Mouse (Mus musculus): Measurements from ENCODE around the gene Pbx3. TPM values are rescaled to one million over a fixed set of nuclear protein-coding genes. Genes with fewer than 3 reads are reported as not detected.

The Pbx3 gene
- polyA plus RNA-seq, 1 experiment from 2014 or later = 56.6 TPM

DNA sequence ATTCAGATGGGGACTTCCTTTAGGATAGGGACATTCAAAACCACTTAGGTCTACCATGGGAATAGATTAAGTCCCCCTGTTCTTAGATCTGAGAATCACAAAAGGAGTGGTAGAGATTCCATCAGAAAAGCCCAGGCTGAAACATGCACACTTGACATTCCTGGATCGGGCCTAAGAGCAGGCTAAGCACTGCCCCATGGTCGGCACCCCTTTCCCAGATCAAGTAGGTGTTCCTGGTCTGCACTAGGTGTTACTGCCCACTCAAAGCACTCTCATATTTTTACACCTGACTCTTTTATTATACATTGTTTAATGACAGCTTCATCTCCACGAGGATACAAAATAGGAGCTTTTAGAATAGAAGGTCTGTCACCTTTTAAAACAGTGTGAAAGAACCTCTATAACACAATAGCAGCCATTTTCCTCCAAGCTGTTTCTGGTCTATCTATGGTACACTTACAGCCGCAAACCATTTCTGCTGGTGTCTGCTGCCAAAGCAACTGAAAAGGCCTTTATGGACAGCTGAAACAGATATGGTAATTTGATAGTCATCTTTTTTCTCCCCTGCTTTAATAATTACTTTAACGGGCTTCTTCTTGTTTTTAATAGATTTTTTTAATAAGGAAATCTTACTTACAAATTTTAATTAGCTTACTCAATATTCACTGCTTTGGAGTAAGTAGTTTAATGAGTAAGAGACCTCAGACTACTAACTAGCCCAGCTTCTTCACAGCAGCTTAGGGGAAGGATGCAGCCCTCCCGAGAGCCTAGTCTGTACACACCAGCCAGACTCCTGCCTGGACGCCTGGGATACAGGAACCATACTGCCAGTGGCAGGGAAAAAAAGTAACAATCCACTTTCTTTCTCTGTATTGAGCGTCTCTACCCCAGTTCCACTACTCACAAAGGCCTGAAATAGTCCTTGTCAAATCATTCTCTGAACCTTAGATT is 178.8 kb downstream of the Pbx3 start:
- H3K36me3 ChIP-seq = peaks cover 24% of the 10 kb centered on the region; the same call in 1 of the 2 replicates
- H3K27ac ChIP-seq = no peak overlapping the region
- H3K4me3 ChIP-seq = no peak overlapping the region
- H3K27me3 ChIP-seq (ENCODE audit: insufficient read depth, poor library complexity, severe bottlenecking) = no peaks in the 10 kb centered on the region
- H3K4me1 ChIP-seq (replicated peaks) = peaks cover 4% of the 10 kb centered on the region; the same call in 1 of the 2 replicates
- H3K9me3 ChIP-seq = no peaks in the 10 kb centered on the region
- WGBS = 81% methylated on average over 8 of the region's 8 CpGs
- DNase-seq (ENCODE audit: low spot score) = no peak

DNA sequence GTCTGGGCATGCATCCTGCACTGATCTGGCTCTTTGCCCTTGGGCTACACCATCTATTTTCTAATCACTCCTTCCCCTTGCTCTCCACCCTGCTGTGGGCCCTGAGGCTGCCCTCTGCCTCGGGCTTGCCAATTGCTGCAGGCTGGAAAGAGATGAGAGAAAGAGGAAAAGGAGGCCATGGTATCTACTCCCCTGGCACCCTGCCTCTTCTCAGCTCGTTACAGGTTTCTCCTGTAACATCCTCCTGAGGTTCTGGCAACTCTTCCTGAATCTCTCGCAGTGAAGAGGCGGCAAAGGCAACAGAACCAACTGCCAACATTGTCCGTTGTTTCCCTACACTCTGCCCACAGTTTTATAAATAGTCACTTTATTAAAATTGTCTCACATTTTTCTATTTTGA is 179.7 kb downstream of the Pbx3 start:
- H3K27ac ChIP-seq = peak overlapping the region; percentile 16; the same call in 1 of the 2 replicates
- DNase-seq (ENCODE audit: low spot score) = no peak
- no peaks in the 10 kb centered on the region for H3K27me3 ChIP-seq (ENCODE audit: insufficient read depth, poor library complexity, severe bottlenecking)
- H3K9me3 ChIP-seq = no peaks in the 10 kb centered on the region
- H3K4me3 ChIP-seq = no peak overlapping the region
- H3K4me1 ChIP-seq (replicated peaks) = peaks cover 4% of the 10 kb centered on the region; the same call in 1 of the 2 replicates
- peaks cover 26% of the 10 kb centered on the region; the same call in 1 of the 2 replicates for H3K36me3 ChIP-seq
- 89% methylated on average over 5 of the region's 5 CpGs for WGBS

DNA sequence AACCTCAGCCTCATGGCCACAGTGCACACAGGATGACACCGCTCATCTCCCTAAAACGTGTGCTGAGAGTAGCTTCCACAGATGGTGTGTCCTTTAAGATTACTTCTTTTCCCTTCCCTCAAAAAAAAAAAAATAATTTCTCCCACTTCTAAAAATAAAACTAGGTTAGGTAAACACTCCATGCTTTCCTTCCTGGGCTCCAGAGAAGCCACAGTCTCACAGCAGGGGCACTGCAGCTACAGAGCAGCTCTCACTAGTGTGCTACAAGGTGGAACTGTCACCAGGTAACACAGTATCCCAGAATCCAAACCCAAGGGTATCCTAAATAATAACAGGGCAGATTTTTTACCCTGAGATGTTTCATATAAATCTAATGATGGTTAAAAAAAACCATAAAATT is 185.6 kb downstream of the Pbx3 start:
- DNase-seq (ENCODE audit: low spot score) = no peak
- 79% methylated on average over 2 of the region's 2 CpGs for WGBS
- H3K4me3 ChIP-seq = no peak overlapping the region

DNA sequence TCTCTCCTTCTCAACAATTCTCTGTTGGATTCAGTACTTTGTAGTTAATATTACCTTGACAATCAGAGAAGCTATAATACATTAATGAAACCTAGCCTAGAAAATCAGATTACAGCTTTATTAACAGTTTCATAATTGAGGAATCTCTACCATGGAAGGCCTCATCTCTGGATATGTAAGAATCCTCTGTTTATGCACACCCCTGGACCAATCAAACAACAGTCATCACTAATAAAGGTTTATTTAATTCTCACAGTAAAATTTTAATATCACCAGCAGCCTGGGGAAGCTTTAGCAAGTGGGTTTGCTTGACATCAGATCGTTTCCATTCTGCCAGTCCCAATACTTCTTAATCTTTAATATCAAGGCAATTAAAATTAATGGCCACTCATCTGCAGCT is 191.3 kb downstream of the Pbx3 start:
- 87% methylated on average over 1 of the region's 1 CpGs for WGBS
- DNase-seq (ENCODE audit: low spot score) = no peak
- H3K4me3 ChIP-seq = no peak overlapping the region
- H3K9me3 ChIP-seq = no peaks in the 10 kb centered on the region
- peaks cover 17% of the 10 kb centered on the region for H3K4me1 ChIP-seq (replicated peaks)
- H3K27me3 ChIP-seq (ENCODE audit: insufficient read depth, poor library complexity, severe bottlenecking) = no peaks in the 10 kb centered on the region
- H3K36me3 ChIP-seq = peaks cover 50% of the 10 kb centered on the region
- no peak overlapping the region for H3K27ac ChIP-seq

More for the DNA sequence above, 185.6 kb downstream of the Pbx3 start:
- Histone ChIP-seq H3K36me3 (peaks cover 18% of the 10 kb centered on the region), H3K9me3 (no peaks in the 10 kb centered on the region), H3K27ac (no peak overlapping the region), H3K4me1 (replicated peaks) (no peaks in the 10 kb centered on the region), H3K27me3 (ENCODE audit: insufficient read depth, poor library complexity, severe bottlenecking) (no peaks in the 10 kb centered on the region)

DNA sequence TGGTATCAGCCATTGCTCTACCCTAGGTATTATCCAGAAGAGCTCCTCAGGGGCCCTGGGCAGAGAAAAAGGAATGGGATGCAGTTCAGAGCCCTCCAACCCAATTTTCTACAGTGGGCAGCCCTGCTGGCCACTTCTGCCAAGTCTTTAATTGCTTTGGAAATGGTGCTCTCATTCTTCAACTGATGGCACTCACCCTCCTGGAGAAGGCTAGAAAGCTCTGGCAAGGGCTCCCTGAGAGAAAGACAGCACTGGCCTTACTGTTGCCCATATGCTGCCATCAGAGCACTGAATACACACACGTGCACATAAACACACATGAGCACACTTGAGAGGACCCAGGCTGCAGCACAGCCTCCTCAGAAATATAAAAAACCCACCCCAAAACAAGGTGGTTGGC is 193.6 kb downstream of the Pbx3 start:
- peaks cover 20% of the 10 kb centered on the region for H3K4me1 ChIP-seq (replicated peaks)
- no peaks in the 10 kb centered on the region for H3K9me3 ChIP-seq
- no peak overlapping the region for H3K27ac ChIP-seq
- no peaks in the 10 kb centered on the region for H3K27me3 ChIP-seq (ENCODE audit: insufficient read depth, poor library complexity, severe bottlenecking)
- no peak for DNase-seq (ENCODE audit: low spot score)
- H3K4me3 ChIP-seq = no peak overlapping the region
- 82% methylated on average over 1 of the region's 1 CpGs for WGBS
- H3K36me3 ChIP-seq = peaks cover 67% of the 10 kb centered on the region

DNA sequence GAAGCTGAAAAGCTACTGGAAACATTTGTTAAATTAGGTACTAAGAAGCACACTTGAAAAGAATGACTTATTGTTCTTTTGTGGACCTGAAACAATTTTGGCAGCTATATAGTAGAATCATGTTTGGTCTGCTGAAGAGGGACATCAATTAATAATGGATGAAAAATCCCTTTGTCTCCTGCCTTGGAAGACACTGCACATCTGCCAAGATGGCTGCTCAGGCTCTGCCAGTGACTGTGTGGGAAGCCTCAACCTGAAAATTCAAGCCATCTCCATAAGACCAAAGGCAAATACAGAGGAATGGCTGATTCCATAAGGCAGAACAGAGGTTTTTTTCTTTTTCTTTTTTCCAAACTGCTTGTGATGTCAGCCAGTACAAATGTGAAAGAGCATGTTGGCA is 194.3 kb downstream of the Pbx3 start:
- H3K27ac ChIP-seq = 0 out of 2 replicates have a peak overlapping the region, but pooled peaks have one; percentile 12

DNA sequence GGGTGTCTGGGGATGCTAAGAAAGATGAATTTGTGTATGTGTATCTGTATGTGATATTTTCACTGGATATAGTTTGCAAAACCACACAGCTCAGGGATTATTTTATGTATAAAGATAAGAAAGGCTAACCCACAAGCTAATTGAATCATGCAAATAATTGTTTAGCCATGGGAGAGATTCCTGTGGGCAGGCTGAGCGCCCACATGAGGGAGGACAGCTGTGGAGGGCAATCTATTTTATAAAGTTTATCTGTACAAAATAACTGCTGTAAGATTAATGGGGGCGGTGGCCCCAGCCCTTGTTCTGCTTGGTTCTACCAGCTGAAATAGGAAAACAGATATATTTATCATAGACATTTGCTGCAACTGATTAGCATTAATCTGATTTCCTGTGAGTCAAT is 202.5 kb downstream of the Pbx3 start:
- 98% methylated on average over 2 of the region's 2 CpGs for WGBS
- DNase-seq (ENCODE audit: low spot score) = no peak

More for the DNA sequence above, 194.3 kb downstream of the Pbx3 start:
- Histone ChIP-seq H3K4me3 (no peak overlapping the region), H3K4me1 (replicated peaks) (peaks cover 20% of the 10 kb centered on the region), H3K27me3 (ENCODE audit: insufficient read depth, poor library complexity, severe bottlenecking) (no peaks in the 10 kb centered on the region), H3K36me3 (peaks cover 72% of the 10 kb centered on the region), H3K9me3 (no peaks in the 10 kb centered on the region)
- no peak for DNase-seq (ENCODE audit: low spot score)

DNA sequence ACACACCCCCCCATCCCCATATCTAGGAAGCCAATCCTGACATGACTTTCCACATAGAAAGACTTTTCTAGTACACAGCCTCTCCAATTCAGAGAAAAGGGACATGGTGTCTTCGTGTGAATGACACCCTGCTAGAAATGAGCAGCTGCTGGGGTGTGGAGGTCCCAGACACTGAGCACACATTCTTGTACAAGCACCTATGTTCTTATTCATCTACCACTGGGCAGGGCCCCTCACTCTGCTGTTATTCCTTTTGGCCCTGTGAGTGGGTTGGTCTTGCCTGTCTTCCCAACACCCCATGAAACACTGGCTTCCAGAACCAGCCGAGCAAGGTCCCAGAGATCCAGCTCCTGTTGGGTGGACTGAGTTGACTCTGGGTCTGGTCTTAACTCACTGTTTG is 203.3 kb downstream of the Pbx3 start:
- H3K4me3 ChIP-seq = no peak overlapping the region
- 93% methylated on average over 2 of the region's 2 CpGs for WGBS

More for the DNA sequence above, 202.5 kb downstream of the Pbx3 start:
- Histone ChIP-seq H3K27ac (no peak overlapping the region), H3K4me1 (replicated peaks) (no peaks in the 10 kb centered on the region), H3K27me3 (ENCODE audit: insufficient read depth, poor library complexity, severe bottlenecking) (no peaks in the 10 kb centered on the region), H3K9me3 (no peaks in the 10 kb centered on the region), H3K36me3 (peaks cover 45% of the 10 kb centered on the region), H3K4me3 (no peak overlapping the region)

DNA sequence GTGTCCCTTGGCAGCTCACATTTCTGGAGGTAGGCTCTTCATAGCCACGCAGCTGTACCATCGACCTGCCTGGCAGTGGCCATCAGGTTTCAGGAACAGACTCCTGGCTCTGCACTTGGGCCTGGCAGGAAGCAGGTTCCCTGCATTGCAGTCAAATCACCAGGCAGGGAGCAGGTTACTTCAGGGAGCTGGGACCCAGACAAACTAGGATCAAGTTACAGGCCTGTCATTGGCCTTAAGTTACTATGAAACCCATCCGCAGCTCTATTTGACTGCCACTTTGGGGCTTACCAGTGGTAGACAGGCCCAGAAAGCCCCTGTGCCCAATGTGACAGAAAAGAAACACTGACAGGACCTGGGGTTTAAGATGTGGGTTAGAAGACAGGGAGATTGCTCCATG is 204.8 kb downstream of the Pbx3 start:
- WGBS = 65% methylated on average over 3 of the region's 3 CpGs

More for the DNA sequence above, 203.3 kb downstream of the Pbx3 start:
- Histone ChIP-seq H3K27ac (no peak overlapping the region), H3K36me3 (peaks cover 39% of the 10 kb centered on the region), H3K27me3 (ENCODE audit: insufficient read depth, poor library complexity, severe bottlenecking) (no peaks in the 10 kb centered on the region), H3K4me1 (replicated peaks) (no peaks in the 10 kb centered on the region), H3K9me3 (no peaks in the 10 kb centered on the region)
- no peak for DNase-seq (ENCODE audit: low spot score)

DNA sequence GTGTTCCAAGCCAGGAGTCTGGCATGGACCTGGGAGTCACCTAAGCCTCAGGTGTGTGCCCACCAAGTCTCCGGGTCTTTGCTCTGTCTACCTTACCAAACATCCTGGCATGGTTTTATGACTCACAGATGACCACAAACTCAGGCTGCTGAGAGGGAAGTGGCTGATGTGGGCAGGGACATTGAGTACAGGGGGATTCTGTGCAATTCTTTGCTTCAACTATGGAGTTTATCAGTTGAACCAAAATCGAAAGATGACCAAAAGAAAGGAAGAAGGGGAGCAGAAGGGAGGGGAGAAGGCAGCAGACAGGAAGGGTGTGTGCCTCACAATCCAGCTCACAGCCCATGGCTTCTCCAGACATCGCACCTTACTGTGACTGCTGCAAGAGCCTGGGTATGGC is 210.5 kb downstream of the Pbx3 start:
- 86% methylated on average over 3 of the region's 3 CpGs for WGBS
- H3K27me3 ChIP-seq (ENCODE audit: insufficient read depth, poor library complexity, severe bottlenecking) = no peaks in the 10 kb centered on the region
- H3K36me3 ChIP-seq = no peaks in the 10 kb centered on the region
- DNase-seq (ENCODE audit: low spot score) = no peak
- H3K27ac ChIP-seq = no peak overlapping the region
- H3K4me3 ChIP-seq = no peak overlapping the region
- no peaks in the 10 kb centered on the region for H3K9me3 ChIP-seq
- H3K4me1 ChIP-seq (replicated peaks) = peaks cover 9% of the 10 kb centered on the region

More for the DNA sequence above, 204.8 kb downstream of the Pbx3 start:
- H3K4me3 ChIP-seq = no peak overlapping the region
- H3K9me3 ChIP-seq = no peaks in the 10 kb centered on the region
- no peaks in the 10 kb centered on the region for H3K27me3 ChIP-seq (ENCODE audit: insufficient read depth, poor library complexity, severe bottlenecking)
- H3K4me1 ChIP-seq (replicated peaks) = no peaks in the 10 kb centered on the region
- peak overlapping the region; percentile 29; the same call in 1 of the 2 replicates for H3K27ac ChIP-seq
- DNase-seq (ENCODE audit: low spot score) = no peak
- H3K36me3 ChIP-seq = peaks cover 24% of the 10 kb centered on the region

DNA sequence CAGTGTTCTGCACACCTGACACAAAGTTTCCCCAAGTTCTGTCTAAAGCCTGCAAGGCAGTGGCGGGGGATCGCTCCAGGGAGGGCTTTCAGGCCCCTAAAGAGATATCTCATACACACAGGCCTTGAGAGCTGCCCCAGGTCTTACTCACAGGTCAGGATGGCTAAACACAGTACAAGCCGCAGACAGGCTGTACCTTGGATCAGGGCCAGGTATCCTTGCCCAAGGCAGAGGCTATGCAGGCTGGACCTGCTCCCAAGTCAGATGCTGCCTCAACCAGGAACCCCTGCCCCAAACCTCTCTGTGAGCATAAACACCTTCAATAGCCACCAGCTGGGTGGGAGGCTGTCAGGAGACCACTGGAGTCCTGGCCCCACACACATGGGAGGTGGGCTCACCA is 215.2 kb downstream of the Pbx3 start:
- Histone ChIP-seq H3K27ac (peak overlapping the region; percentile 40; the same call in 1 of the 2 replicates), H3K4me3 (no peak overlapping the region)
- 96% methylated on average over 3 of the region's 3 CpGs for WGBS

DNA sequence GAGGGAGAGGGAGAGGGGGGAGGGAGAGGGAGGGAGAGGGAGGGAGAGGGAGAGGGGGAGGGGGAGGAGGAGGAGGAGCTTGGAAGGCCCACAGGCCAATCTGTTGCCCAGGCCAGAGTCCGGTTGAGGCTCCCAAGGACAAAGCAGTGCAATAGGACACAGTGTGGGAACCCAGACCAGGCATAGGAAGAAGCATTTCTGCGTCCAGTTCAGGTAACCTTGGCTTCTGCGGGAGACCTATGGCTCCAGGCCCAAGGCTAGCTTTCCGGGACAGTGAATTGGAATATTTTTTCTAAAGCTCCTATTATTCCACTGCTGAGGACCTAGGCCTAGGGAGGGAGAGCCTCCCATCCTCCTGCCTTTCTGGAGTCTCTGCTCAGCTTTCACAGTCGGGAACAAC is 218.1 kb downstream of the Pbx3 start:
- no peak for DNase-seq (ENCODE audit: low spot score)
- Histone ChIP-seq H3K4me3 (no peak overlapping the region), H3K27ac (peak overlapping the region; percentile 62), H3K36me3 (no peaks in the 10 kb centered on the region), H3K4me1 (replicated peaks) (peaks cover 38% of the 10 kb centered on the region), H3K9me3 (no peaks in the 10 kb centered on the region), H3K27me3 (ENCODE audit: insufficient read depth, poor library complexity, severe bottlenecking) (no peaks in the 10 kb centered on the region)
- WGBS = 65% methylated on average over 5 of the region's 5 CpGs

More for the DNA sequence above, 215.2 kb downstream of the Pbx3 start:
- H3K27me3 ChIP-seq (ENCODE audit: insufficient read depth, poor library complexity, severe bottlenecking) = no peaks in the 10 kb centered on the region
- peaks cover 29% of the 10 kb centered on the region for H3K4me1 ChIP-seq (replicated peaks)
- no peaks in the 10 kb centered on the region for H3K9me3 ChIP-seq
- no peak for DNase-seq (ENCODE audit: low spot score)
- no peaks in the 10 kb centered on the region for H3K36me3 ChIP-seq

DNA sequence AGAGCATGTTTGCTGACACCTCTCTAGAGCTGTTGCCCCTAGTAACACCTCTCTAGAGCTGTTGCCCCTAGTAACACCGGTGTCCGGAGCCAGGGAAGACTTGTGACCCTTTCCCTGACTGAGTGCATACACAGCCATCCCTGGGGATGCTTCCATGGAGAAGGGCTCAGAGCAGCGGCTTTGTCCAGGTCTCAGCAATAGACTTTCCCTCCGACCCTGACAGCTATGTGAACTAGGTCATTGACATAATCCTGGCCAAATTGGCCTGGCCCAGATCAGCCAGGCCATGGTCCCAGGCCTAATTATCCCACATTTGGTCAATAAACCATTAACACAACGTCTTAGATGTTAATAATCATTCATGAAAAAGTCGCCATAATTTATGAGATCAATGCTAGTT is 219.6 kb downstream of the Pbx3 start:
- Histone ChIP-seq H3K4me3 (no peak overlapping the region), H3K9me3 (no peaks in the 10 kb centered on the region), H3K4me1 (replicated peaks) (peaks cover 36% of the 10 kb centered on the region), H3K27ac (peak overlapping the region; percentile 23; the same call in 1 of the 2 replicates), H3K27me3 (ENCODE audit: insufficient read depth, poor library complexity, severe bottlenecking) (no peaks in the 10 kb centered on the region), H3K36me3 (no peaks in the 10 kb centered on the region)
- WGBS = 71% methylated on average over 6 of the region's 6 CpGs
- no peak for DNase-seq (ENCODE audit: low spot score)
